Mouse (Mus musculus) liver, embryonic 13.5 days (tissue): ENCODE measurements around the gene Olfr47. TPM values are rescaled to one million over a fixed set of nuclear protein-coding genes. Genes with fewer than 3 reads are reported as not detected.

ENCODE experiments used
- ATAC-seq: fragments of 200-750 bp; cut with Nextera tagmentation; 2 replicates; pipeline ENCODE4 v1.8.0; 2017; ENCODE audit warnings: low read depth, mild to moderate bottlenecking, moderate number of reproducible peaks, moderate library complexity
- DNase-seq: peaks from one replicate; pipeline ENCODE4 v3.0.0; 2022
- H3K27ac ChIP-seq: fragments of 300-500 bp; sonication (generic); 2 replicates; pipeline ENCODE4 v1.5.1; 2015; ENCODE audit warnings: moderate library complexity, mild to moderate bottlenecking, inconsistent platforms
- H3K27me3 ChIP-seq: fragments of 300-500 bp; sonication (generic); 2 replicates; pipeline ENCODE4 v1.6.1; 2015; ENCODE audit warnings: mild to moderate bottlenecking, inconsistent platforms
- H3K36me3 ChIP-seq: fragments of 300-500 bp; sonication (generic); 2 replicates; pipeline ENCODE4 v1.6.1; 2015; ENCODE audit warnings: mild to moderate bottlenecking, inconsistent platforms
- H3K4me1 ChIP-seq: fragments of 300-500 bp; sonication (generic); replicated peaks from 2 replicates; pipeline ENCODE4 v1.6.1; 2015; ENCODE audit warnings: inconsistent platforms
- H3K4me2 ChIP-seq: fragments of 300-500 bp; sonication (generic); 2 replicates; pipeline ENCODE4 v1.6.1; 2015; ENCODE audit warnings: inconsistent platforms, mild to moderate bottlenecking, moderate library complexity
- H3K4me3 ChIP-seq: fragments of 300-500 bp; sonication (generic); replicated peaks from 2 replicates; pipeline ENCODE4 v1.5.1; 2015; ENCODE audit warnings: mild to moderate bottlenecking, inconsistent platforms
- H3K9ac ChIP-seq: fragments of 300-500 bp; sonication (generic); 2 replicates; pipeline ENCODE4 v1.6.1; 2015; ENCODE audit warnings: mild to moderate bottlenecking, inconsistent platforms
- H3K9me3 ChIP-seq: fragments of 300-500 bp; sonication (generic); replicated peaks from 2 replicates; pipeline ENCODE4 v1.6.1; 2016; ENCODE audit warnings: inconsistent platforms
- WGBS: fragments of 180-500 bp; shearing (Covaris S2); methylation state at CpG from one replicate; pipeline ENCODE4 v1.1.7; 2015; ENCODE audit not compliant: insufficient replicate concordance; 5-methylcytosine and 5-hydroxymethylcytosine counted together
- polyA plus RNA-seq: library from polyadenylated mRNA; unstranded; fragments of >200 nt; fragmentation: Nextera tagmentation; extraction: Ambion mirVana; gene quantifications from 2 replicates; pipeline ENCODE4 v1.2.1, GENCODE M21; 2015

Olfr47 gene
- polyA plus RNA-seq, 1 experiment from 2014 or later: not detected

DNA sequence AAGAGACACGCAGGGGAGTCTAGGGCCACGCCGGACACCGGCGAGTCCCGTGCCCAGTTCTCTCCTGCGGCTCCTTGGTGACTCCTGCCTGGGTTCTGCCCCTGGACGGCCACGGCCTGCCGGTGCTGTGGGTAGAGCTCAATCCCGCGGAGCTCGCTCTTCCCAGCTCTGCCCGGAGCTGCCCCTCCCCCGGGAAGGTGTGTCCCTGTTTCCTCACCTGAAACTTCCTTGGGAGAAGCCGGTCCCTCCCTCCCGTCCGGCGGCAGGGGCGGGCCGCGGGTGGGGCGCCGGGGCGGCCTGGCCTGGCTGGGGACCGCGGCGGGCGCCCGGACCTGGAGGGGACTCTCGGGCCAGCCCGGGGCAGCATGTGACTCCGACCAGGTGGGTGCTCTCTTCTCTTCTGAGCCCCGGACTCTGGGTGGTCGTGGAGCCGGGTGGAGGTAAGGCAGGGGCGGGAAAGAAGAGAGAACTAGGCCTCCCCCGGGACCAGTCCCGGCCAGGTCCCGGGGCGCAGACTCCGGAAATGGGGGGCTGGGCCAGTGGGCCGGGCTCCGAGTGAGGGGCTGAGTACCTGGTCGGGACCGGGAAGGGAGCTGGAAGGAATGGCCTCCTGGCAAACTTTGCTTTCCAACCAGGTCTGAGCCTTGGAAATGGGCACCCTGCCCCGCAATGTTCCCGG lies 34.2 kb downstream of the Olfr47 start, which contains the start of gene Arhgef5:
Gene Arhgef5 (plus strand): TSS at position 220 of the 679 bp plus-strand sequence.
- peak within 1 kb of the TSS; percentile 58 for H3K9ac ChIP-seq
- H3K4me2 ChIP-seq: peak within 1 kb of the TSS; percentile 63
- DNase-seq: peak; percentile 7
- 2% methylated on average over 33 of the region's 48 CpGs for WGBS
- peak; percentile 72 for ATAC-seq
- no peak within 1 kb of the TSS for H3K27ac ChIP-seq
- no peaks in the 10 kb centered on the region for H3K9me3 ChIP-seq
- no peaks in the 10 kb centered on the region for H3K36me3 ChIP-seq
- peaks cover 28% of the 10 kb centered on the region for H3K27me3 ChIP-seq
- peak within 1 kb of the TSS; percentile 59 for H3K4me3 ChIP-seq
- H3K4me1 ChIP-seq: peaks cover 7% of the 10 kb centered on the region

DNA sequence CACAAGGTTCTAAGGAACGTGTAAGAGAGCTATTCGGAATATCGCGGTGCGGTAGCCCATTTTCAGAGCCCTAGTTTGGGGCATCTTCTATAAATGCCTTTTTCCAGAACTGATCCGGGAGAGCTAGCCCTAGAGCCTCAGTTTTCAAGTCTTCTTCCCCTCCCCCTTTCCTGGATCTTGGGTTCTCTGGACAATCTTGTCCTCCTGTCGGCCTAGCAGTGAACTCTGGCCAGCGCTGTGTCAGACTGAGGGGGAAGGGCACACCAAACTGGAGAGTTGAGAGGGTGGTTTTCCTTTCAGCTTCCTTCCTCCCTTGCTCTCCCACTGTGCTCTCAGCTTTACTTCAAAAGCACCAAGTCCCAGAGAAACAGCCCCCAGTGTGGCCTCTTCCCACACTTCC lies 35.0 kb downstream of the Olfr47 start:
- Histone ChIP-seq H3K27ac (no peak overlapping the region), H3K36me3 (no peaks in the 10 kb centered on the region), H3K4me2 (peak overlapping the region; percentile 63), H3K9me3 (no peaks in the 10 kb centered on the region), H3K27me3 (peaks cover 28% of the 10 kb centered on the region), H3K4me3 (peak overlapping the region; percentile 59), H3K4me1 (peaks cover 7% of the 10 kb centered on the region), H3K9ac (peak overlapping the region; percentile 58; the same call in 1 of the 2 replicates)
- ATAC-seq: peak; percentile 68
- no peak for DNase-seq
- WGBS: 1% methylated on average over 8 of the region's 8 CpGs

DNA sequence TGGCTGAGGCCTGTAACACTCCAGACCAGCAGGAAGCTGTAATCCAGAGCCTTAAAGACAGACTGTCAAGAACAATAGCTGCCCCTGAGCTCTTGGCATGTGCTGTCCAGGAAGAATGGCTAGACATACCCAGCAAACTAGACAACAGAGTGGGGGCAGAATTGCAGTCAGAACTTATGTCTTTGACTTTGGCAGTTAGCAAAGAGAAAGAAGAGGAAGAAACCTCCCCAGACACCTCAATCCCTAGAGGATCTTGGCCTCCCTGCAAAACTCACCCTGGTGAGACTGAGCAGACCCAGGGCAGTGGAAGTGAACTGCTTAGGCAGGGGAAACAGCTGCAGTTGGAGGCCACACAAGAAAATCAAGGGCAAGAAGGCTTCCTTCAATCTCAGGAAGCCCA lies 41.3 kb downstream of the Olfr47 start:
- H3K9ac ChIP-seq: no peak overlapping the region
- no peaks in the 10 kb centered on the region for H3K9me3 ChIP-seq
- H3K4me3 ChIP-seq: no peak overlapping the region
- no peaks in the 10 kb centered on the region for H3K36me3 ChIP-seq
- DNase-seq (no peak), ATAC-seq (no peak)
- H3K27ac ChIP-seq: no peak overlapping the region
- H3K27me3 ChIP-seq: no peaks in the 10 kb centered on the region
- H3K4me1 ChIP-seq: no peaks in the 10 kb centered on the region
- no peak overlapping the region for H3K4me2 ChIP-seq

DNA sequence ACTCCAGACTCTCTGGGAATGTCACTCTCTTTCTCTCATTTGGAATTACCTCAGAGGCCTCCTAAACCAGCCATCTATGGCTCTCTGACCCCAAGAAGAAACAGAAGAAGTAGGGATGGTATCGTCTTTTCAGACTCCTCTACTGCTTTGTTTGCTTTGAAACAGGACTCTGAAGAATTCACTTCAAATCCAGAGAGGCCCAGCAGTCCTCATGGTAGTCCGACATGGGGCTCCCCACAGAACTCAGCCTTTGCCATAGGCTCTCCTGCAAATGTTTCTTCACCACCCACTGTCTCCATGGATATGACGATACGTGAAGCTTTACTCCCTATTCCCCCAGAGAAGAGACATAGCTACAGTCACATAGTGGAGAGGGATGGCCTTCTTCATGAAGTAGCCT lies 42.8 kb downstream of the Olfr47 start:
- 69% methylated on average over 4 of the region's 4 CpGs for WGBS
- DNase-seq (no peak), ATAC-seq (no peak)
- H3K4me2 ChIP-seq: no peak overlapping the region
- no peaks in the 10 kb centered on the region for H3K4me1 ChIP-seq
- H3K27me3 ChIP-seq: no peaks in the 10 kb centered on the region
- no peak overlapping the region for H3K9ac ChIP-seq
- no peaks in the 10 kb centered on the region for H3K9me3 ChIP-seq
- H3K27ac ChIP-seq: no peak overlapping the region
- no peak overlapping the region for H3K4me3 ChIP-seq
- no peaks in the 10 kb centered on the region for H3K36me3 ChIP-seq

DNA sequence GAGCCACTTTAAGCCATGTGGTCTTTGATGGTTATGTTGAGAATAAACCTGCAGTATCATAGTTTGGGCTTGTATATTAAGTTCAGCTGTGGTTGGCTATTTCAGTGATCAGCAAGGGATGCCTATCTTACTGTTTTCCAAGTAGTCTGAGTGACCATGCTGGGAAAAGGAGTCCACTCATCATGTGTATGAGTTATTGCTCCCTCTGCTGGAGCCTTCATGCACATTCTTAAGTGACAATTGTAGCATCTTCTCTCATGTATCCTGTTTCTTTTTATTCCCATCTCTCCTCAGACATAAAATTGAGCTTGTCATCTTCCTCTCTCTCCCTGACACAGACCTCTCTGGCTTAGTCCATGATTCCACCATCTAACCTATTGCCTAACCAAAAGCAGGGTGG lies 46.9 kb downstream of the Olfr47 start:
- H3K4me3 ChIP-seq: no peak overlapping the region
- ATAC-seq (no peak), DNase-seq (no peak)
- H3K27me3 ChIP-seq: no peaks in the 10 kb centered on the region
- H3K27ac ChIP-seq: no peak overlapping the region
- H3K4me2 ChIP-seq: no peak overlapping the region
- no peaks in the 10 kb centered on the region; the same call in 1 of the 2 replicates for H3K36me3 ChIP-seq
- H3K4me1 ChIP-seq: no peaks in the 10 kb centered on the region
- no peak overlapping the region for H3K9ac ChIP-seq
- H3K9me3 ChIP-seq: no peaks in the 10 kb centered on the region

DNA sequence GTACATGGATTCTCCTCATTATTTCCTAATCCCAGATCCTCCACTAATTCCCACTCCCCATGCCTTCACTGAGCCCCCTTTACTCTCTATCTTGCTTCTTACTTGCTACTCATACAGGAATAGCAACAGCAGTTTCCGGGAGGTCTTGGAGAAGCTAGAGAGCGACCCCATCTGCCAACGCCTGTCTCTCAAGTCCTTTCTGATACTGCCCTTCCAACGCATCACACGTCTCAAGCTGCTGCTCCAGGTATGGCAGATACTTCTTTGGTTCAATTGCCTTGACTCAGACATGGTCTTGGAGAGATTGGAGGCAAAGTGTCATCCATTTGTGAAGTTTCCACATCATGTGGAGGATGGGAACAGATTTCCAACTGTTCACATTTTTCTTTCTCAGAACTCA lies 49.2 kb downstream of the Olfr47 start:
- H3K27me3 ChIP-seq: no peaks in the 10 kb centered on the region
- H3K4me3 ChIP-seq: no peak overlapping the region
- no peaks in the 10 kb centered on the region for H3K9me3 ChIP-seq
- no peaks in the 10 kb centered on the region for H3K4me1 ChIP-seq
- H3K4me2 ChIP-seq: no peak overlapping the region
- no peaks in the 10 kb centered on the region; the same call in 1 of the 2 replicates for H3K36me3 ChIP-seq
- H3K9ac ChIP-seq: no peak overlapping the region
- ATAC-seq (no peak), DNase-seq (no peak)
- no peak overlapping the region for H3K27ac ChIP-seq
- WGBS: 71% methylated on average over 5 of the region's 5 CpGs

Other genes starting within 250 kb of the Olfr47 start
- gene Olfr441, start 125.2 kb upstream of the Olfr47 start, polyA plus RNA-seq: not detected in 2 replicates
- gene Olfr237-ps1, start 85.0 kb upstream of the Olfr47 start, polyA plus RNA-seq: not detected in 2 replicates
- gene Olfr437, start 68.2 kb upstream of the Olfr47 start, polyA plus RNA-seq: not detected in 2 replicates
- gene Olfr13, start 59.4 kb upstream of the Olfr47 start, polyA plus RNA-seq: not detected in 2 replicates
- gene Olfr435, start 34.4 kb upstream of the Olfr47 start, polyA plus RNA-seq: not detected in 2 replicates
- not detected in 2 replicates for gene Olfr434, start 18.5 kb upstream of the Olfr47 start, polyA plus RNA-seq
- 1.2 and 1.4 TPM in 2 replicates for gene Arhgef5, start 34.1 kb downstream of the Olfr47 start, polyA plus RNA-seq
- gene Nobox, start 78.0 kb downstream of the Olfr47 start, polyA plus RNA-seq: not detected in 2 replicates